Mouse (Mus musculus) left cerebral cortex, adult 18-20 months (tissue): ENCODE results near the gene Apmap. TPM values are rescaled to one million over a fixed set of nuclear protein-coding genes. Genes with fewer than 3 reads are reported as not detected.
A peak's percentile ranks its signal among the peaks of the same experiment; 100 is the strongest.

Experiments
- DNase-seq, 2 experiments: peaks; one replicate each; pipeline ENCODE4 v3.0.0; 2021 to 2022; ENCODE audit warnings: low spot score in 2 of 2, mixed read lengths in 1 of 2
- long read RNA-seq, 2 experiments: library from polyadenylated mRNA; stranded (forward); transcript quantifications; one replicate each; pipeline ENCODE4 v2.0.0; 2021
- total RNA-seq, 2 experiments: library from RNA; stranded (reverse); gene quantifications; 2 replicates each; pipeline ENCODE4 v1.2.3; 2021

Gene Apmap
- 10 to 100 TPM; 53.5 to 59.9 TPM for total RNA-seq
- long read RNA-seq, experiment 1, transcript Apmap-201 (9 exons, 2,235 nt), result major isoform, 78 of 86 reads
- long read RNA-seq, experiment 1, partial matches to known transcripts, result 4 of 86 reads
- long read RNA-seq, experiment 1, other reads (novel, unspliced or antisense), result 4 of 86 reads
- long read RNA-seq, experiment 2, transcript Apmap-201 (9 exons, 2,235 nt), result major isoform, 45 of 53 reads
- long read RNA-seq, experiment 2, partial matches to known transcripts, result 3 of 53 reads
- long read RNA-seq, experiment 2, other reads (novel, unspliced or antisense), result 5 of 53 reads

DNA sequence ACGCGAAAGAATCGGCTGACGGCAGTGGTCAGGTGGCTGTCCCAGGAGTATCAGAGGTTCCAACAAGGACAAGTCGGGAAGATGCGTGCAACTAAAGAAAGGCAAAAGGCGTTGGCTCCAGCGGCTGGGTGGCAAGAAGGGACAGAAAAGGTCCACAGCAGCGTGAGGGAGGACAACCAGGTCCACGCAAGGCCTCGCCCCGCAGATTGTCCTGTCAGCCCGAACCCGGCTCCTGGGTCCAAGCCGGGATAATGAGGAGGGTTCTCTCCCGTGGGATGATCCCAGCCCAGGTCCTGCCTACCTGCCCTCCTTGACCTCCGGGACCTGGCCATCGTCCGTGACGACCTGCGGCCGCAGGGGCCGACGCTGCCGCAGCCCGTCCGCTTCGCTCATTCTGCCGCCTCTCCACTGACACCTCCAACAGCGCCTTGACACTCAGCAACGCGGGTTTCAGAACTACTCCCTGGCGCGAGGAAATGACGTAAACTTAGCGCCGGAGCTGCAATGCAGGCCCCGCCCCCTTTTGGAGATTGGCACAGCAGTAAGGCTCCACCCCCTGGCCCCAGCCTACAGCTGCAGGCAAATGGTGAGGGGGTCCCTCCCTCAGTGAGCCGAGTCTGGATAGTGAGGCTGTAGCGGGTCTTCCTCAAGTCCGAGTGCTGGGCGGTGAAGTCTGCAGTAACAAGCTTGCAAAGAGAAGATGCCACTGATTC is at the start of gene Apmap:
TSS of gene Apmap (minus strand) at position 481 of the 713 bp plus-strand sequence.
- DNase-seq, result peak; percentile 97 to 99

DNA sequence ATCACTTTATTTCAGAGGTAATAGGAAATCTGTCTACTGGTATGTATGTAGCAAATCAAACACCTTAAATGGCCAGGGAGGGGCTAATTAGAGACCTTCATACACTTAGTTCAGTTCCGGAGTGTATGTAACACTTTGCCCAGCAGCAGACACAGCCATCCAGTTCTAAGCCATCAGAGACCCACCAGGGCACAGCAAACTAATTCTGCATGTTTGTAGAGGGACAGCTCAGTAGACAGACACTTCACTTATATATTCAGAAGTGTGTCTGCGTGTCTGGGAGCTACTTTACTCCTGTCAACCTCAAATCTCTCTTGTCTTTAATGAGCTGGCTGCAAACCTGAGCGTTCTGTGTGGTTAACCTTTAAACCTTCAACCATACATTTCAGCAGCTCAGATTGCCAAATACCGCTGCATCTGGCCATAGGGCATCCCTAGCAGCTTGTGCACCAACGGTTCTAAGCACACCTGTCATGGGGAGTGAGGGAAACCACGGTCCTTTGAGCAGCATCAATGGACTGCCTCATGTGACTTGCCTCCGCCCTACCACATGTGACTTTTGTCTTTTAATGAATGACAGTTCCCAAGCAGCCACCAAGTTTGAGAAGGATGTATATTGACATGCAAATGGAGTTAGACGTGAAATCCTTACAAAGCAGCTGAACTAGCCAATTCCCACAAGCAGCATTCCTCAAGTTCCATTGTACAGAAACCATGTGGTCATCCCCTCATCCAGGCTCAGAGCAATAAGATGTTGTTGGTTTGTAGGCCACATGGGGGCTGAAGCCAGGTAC is 48.8 kb upstream of the Apmap start:
- DNase-seq, result no peak

DNA sequence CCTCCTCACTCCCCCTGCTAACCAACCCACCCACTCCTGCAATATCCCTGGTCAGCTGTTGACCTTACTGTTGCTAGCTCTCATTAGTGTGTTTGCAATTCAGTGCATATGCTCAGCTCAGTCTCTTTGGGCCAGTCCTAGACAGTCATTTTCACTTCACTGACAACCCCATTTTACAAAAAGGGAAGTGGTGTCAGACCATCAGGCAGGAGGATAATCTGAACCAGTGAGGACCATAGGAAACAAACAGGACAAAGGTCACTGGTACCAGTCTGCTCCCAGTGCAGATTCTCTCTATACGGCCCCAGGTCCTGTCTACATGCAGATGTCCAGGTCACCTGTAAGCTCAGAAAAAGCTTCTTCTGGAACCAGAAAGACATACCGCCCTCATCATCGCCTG is 47.7 kb upstream of the Apmap start:
- DNase-seq, result no peak

DNA sequence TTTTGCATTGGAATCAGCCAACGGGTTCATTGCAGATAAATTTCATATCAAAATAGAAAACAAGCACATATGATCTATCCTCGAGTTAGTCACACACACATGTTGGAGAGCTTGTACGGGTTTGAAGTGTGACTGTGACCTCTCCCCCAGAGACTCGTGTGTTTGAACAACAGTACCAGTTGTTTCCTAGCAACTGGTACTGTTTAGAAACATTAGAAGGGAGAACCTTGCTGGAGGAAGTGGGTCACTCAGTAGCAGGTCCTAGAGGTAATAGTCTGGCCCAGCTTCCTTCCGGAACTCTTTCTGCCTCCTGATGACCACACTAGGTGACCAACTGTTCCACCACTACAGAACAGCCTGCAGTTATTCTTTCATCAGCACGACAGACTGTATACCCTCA is 46.9 kb upstream of the Apmap start:
- DNase-seq, result no peak

DNA sequence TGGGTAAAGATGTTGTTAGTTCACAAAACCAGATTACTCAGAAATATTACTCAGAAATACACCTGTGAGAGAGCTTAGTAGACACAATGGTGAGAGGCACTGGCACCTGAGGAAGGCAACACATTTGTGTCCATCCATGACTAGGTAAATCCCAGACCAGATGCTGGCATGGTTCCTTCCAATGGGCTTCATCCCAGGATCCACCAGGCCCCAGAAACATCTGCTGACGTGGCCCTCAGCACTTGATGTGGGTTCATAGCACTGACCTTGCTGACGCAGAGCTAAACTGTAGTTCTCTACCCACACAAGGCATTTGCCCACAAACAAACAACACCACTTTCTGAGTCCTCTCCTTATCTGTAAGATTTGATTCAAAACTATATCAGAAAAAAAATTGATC is 46.4 kb upstream of the Apmap start:
- no peak for DNase-seq

DNA sequence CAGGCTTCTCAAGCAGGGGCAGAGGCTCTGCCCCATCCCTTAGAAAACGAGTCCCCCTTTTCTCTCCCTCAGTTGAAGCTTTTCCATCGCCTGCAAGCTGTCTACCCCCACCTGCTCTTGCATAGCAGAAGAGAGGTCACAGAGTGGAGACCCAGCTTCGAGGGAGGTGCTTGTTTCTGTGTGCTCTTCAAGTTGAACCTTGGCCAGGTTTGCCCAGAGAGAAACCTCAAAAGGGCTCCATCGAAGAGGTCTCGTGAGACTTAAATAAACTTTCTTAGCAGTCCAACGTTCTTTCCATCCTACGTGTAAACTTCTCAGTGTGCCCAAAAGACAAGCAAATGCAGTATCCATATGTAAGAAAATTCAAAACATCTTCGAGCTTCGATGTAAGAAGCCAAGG is 43.0 kb upstream of the Apmap start:
- DNase-seq, result no peak

DNA sequence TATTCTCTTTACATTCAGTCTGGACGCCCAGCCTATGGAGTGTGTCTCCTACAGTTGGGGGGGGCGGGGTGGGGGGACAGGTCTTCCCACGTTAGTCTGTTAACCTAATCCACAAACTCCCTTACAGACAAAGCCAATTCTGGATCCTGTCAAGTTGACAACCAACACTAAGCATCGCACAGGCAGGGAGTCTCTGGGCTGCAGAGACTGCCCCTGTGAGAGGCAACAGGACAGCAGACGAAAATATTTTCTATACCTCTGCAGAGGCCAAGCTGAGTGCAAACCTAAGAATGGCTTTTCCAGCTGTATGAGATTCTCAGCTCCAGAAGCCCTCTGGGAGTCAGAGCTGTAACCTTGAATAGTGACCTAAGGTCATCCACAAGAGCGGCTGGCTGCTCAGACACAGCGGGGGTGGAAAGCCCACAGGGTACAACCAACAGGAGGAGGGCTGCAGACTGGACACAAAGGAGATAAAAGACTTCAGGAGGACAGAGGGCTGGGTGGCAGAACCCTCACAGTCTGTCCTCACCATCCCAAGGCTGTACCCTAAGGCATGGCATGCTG is 42.2 kb upstream of the Apmap start:
- DNase-seq, result no peak

DNA sequence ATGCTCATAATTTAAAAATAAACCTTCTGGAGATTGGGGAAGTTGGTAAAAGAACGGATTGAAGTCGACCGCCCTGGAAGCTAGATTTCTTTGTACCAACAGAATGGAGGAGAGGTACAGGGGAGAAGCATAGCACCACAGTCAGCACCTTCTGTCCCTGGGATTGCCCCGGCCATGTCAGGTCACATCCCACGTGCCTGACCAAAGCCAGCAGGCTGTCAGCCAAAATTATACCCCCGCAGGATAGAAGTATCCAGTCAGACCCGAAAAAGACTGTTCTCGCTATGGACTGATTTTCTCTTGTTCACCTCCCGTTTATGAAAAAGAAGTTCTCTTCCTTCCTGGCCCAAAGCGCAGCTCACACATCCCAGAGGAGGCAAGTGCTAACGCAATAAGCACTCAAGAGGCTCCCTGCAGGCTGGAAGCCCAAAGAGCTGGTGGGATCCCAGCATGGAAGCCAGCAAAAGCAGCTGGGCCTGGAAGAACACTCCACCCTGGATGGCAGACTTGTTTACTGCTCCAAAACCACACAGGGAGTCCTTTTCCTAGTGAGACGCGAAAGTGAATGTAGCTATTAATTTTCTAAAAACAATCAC is 40.0 kb upstream of the Apmap start:
- no peak for DNase-seq

DNA sequence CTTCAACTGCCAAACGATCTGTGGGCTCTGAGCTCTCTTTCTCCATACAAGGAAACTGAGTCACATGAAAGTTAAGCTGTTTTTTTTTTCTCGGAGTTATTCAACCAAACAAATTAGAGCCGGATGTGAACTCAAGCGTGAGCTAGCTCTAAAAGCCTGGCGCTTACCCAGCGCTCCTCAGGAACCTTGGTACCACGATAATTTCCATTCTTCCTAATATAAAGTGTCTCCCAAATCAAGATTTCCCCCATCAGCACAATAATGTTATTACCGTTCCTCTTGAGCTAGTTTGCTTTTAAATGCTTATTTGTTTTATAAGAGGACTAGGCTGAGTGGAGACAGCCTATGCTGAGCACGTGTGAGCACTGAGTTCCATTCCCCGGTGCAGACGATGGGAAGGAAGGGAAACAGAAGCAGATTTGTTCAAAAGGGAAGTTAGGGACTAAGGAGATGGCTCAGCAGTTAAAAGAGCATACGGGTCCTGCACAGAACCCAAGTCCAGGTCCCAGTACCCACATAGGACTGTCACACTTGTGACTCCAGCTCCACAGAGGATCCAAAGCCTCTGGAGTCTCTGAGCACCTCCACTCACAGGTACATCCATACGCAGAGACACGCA is 39.4 kb upstream of the Apmap start:
- no peak for DNase-seq

DNA sequence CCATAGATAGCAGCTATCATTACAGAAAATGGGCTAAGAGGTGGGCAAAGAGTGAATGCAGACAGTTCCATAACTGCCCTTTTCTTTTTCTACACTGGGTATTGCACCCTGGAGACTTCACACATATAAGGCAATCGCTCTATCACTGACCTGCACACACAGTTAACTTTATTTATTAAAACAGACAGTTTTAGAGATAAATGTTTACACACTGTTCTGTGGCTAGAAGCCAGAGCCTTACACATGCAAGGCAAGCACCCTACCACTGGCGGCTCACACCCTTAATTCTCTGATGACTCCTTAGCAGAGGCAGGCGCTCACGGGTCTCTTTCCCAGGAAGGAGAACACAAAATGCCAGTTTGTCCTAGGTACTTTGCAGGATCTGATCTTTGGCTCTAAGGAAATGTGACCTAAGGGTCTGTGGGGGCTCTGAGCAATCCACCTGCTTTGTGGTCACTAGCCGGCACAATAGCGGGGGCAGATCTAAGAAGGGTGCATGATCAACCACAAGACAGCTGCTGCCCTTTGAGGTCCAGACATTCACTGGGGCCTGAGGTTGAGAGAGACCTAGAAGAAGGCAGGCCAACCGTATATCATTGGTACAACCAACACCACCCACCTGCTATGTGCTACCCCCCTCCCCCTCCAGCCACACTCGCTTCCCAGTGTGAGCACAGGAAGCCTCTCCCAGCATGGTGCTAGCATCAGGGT is 38.2 kb upstream of the Apmap start:
- DNase-seq, result no peak

DNA sequence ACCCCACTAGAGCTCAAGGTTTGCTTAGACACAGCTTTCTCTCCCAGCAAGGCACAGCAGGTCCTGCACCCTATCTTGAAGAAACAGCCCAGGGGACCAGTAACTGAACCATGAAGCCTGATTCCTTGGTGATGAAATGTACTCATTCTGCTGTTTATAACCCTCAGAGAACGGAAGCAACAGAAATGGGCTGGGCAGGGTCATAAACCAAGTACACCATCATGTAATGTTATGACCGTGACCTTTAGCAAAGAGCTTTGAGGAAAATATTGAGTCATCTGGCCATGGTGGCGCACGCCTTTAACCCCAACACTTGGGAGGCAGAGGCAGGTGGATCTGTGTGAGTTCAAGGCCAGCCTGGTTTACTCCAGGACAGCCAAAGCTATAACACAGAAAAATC is 36.9 kb upstream of the Apmap start:
- no peak for DNase-seq

DNA sequence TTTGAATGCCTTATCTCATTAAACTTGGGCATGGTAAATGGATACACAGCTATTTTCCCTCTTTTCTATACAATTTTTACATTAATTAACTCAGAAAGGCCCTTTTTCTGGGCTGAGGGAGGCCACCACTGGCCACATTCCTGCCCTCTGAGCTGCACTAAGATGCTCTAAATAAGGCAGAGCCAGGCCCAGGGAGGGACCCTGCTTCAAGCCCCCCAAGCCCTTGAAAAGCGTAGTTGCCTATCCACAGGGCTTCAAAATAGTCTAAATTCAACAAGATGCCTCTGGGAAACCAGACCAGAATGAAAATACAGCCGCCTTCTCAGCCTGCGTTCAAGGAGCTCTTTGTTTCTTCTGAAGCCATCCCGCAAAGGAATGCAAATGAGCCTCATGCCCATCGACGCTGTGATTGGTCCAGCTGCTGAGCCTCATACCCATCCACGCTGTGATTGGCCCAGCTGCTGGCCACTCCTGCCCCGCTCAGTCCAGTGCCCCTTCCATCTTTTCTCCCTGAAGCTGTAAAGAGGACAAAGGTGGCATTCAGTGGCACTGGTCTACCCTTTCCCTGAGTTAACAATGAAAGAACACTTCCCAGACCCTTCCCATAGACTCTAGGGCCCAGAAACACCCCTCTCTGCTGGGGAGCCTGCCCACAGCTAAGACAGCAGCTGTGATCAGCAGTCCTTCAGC is 35.5 kb upstream of the Apmap start:
- DNase-seq, result peak in 1 of 2 experiments; percentile 47

DNA sequence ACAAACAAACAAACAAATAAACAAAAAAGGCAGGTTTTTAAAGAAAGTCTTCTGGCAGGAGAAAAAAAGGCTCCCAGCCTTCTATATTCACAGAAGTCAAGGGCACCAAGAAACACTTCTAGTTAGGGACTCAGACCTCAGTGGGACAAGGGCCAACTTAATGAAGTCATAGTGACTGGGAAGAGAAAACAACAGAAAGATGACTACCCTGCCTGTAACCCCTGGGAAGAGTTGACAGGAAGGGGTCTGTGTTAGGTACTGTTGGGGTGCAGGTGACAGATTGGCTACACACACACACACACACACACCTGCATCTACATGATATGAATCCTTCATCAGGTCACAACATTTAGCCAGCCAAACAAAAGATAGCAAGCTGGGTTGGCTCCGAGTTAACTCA is 34.8 kb upstream of the Apmap start:
- no peak for DNase-seq

DNA sequence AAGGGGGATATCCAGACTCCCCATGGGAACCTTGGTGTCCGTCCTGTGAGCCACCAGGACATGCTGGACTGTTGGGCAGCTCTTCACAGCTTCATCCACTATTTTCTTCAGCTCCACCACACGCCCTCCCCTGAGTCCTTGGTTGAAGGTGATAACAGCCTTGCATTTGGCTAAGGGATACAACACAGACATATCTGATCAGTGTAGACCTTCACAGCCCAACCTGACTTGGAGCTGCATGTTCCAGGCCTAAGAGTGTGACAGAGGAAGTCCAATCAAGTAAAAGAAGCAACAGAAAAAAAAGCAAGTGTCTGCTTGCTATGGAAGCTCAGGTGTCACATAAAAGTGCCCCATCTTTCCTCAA is 30.0 kb upstream of the Apmap start:
- no peak for DNase-seq

DNA sequence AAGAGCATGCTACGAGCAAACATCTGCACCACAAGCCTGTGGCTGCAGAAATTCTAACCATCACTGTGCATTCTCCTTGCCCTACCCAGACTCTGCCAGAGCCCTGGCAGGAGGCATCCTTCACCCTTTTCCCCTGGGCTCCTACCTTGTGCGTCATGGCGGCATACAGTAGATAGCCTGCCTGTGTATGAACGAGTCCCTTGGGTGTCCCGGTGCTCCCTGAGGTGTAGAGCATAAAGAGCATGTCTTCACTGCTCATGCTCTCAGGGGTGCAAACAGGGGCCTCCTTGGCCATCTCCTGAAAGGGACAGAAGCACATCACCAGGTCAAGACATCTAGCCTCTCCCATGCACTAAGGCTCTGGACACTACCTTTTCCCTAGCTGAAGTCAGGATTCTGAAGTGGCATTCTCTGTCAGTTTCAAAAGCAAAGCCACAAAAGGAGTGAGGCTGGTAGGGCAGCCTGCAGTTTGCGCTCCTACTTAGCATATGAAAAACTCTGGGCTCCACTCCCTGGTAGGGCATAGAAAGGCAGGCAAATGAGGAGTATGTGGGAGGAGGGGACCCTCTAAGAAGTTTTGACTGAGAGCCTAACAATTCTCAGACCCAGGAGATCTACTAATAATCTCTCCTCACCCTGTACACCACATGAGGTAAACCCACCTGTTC is 29.5 kb upstream of the Apmap start:
- DNase-seq, result no peak

DNA sequence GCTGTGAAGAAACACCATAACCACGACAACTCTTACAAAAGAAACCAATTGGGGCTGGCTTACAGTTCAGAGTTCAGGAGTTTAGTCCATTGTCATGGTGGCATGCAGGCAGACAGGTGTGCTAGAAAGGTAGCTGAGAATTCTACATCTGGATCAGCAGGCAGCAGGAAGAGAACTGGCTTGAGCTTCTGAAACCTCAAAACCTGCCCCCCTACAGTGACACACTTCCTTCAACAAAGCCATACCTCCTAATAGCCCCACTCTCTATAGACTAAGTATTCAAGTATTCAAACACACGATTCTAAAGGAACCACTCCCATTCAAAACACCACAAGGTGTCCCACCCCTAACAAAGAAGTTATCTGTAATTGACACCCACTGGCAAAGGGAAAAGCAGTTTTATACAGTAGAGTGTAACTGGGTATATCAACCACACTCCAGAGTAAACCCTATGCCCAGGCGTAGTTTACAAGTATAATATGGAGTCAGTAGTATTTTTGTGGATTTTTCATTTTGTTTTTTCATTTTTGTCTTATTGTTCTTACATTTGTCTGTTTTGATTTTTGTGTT is 27.6 kb upstream of the Apmap start:
- no peak for DNase-seq

DNA sequence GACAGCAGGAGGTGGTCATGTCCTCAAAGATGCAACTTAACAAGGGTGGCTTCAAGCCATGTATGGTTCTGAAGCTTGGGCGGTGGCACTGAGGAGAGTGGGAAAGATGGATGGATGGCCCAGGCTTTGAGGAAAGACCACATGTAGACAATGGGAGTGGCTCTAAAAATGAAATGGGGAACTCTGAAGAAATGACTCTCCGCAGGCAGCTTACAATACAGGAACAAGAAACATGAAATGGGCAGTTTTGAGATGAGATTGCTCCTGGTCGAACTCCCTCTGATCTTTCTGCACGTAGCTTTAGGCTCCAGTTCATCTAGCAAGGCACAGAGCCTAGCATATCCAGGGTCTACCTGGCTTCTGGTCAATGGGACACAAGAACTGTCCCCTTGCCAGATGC is 20.9 kb upstream of the Apmap start:
- DNase-seq, result no peak

DNA sequence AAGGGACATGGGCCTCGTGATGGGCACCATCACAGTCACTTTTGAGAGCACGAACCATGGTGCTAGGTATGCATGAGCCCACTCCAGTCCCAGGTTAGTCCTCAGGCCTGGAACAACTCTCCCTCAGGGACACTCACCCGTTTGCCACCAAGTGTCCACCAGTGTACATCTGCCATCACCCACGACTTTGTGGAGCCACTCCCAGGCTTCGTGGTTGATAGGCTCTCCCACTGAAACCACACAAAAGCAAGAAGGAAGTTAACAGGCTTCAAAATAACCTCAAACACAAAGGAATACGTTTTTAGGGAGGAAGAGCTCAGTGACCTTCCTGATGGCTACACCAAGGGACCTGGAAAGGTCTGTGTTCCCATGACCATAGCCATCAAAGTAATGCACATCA is 18.8 kb upstream of the Apmap start:
- no peak for DNase-seq

DNA sequence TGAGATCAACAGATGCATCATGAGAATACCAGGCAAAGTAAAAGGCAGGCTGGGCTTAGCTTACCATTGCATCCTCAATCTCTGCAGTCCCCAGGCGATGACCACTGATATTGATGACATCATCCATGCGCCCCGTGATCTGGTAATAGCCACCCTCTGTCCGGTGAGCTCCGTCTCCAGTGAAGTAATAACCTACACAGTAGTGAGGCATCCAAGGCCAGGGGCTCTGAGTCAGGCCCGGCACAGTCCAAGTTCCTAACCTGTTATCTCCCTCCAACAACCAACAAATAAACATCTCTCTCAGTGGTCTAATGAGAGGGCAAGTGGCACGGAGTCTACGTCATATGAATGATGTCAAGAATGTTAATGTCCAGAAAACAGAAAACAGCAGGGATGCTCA is 16.6 kb upstream of the Apmap start:
- no peak for DNase-seq
